Mouse (Mus musculus): ENCODE data around the gene D430041D05Rik. TPM values are rescaled to one million over a fixed set of nuclear protein-coding genes. Genes with fewer than 3 reads are reported as not detected.
A peak's percentile ranks its signal among the peaks of the same experiment; 100 is the strongest.
"Not testable (repeated sequence)": the region's sequence is repeated elsewhere in the genome, so short reads cannot be mapped to it uniquely, and the experiment has no call there.

D430041D05Rik gene
- polyA plus RNA-seq, 1 experiment from 2014 or later, result 0.12 TPM

- peak; percentile 46 for ATAC-seq
- Histone ChIP-seq H3K4me3 (ENCODE audit: low read length) (no peak overlapping the region), H3K4me1 (ENCODE audit: control insufficient read depth, insufficient read depth, low read length) (peaks cover 2% of the 10 kb centered on the region; the same call in 1 of the 2 replicates), H3K36me3 (ENCODE audit: control insufficient read depth, insufficient read depth, low read length) (no peaks in the 10 kb centered on the region), H3K27ac (ENCODE audit: low read length) (no peak overlapping the region), H3K4me2 (ENCODE audit: low read depth, low read length) (no peak overlapping the region), H3K9ac (ENCODE audit: low read depth, low read length) (no peak overlapping the region), H3K27me3 (replicated peaks; ENCODE audit: control insufficient read depth, insufficient read depth, low read length) (no peaks in the 10 kb centered on the region), H3K9me3 (ENCODE audit: control insufficient read depth, low read length) (no peaks in the 10 kb centered on the region)
- 26% methylated on average over 3 of the region's 3 CpGs for whole genome bisulfite sequencing
Observed at GRCm38 (mm10) chr2:104098529-104099230, 312.1 kb downstream of the D430041D05Rik start.

- ATAC-seq; H3K27ac ChIP-seq (ENCODE audit: low read length); H3K9me3 ChIP-seq (ENCODE audit: control insufficient read depth, low read length); H3K4me1 ChIP-seq (ENCODE audit: control insufficient read depth, insufficient read depth, low read length); H3K27me3 ChIP-seq (replicated peaks; ENCODE audit: control insufficient read depth, insufficient read depth, low read length); H3K4me2 ChIP-seq (ENCODE audit: low read depth, low read length); H3K36me3 ChIP-seq (ENCODE audit: control insufficient read depth, insufficient read depth, low read length); H3K9ac ChIP-seq (ENCODE audit: low read depth, low read length); H3K4me3 ChIP-seq (ENCODE audit: low read length): not testable (repeated sequence)
- 94% methylated on average over 4 of the region's 4 CpGs for WGBS
Observed at GRCm38 (mm10) chr2:104097396-104097795, 313.4 kb downstream of the D430041D05Rik start.

- not testable (repeated sequence) for H3K4me1 ChIP-seq (ENCODE audit: control insufficient read depth, insufficient read depth, low read length); H3K27ac ChIP-seq (ENCODE audit: low read length); H3K9me3 ChIP-seq (ENCODE audit: control insufficient read depth, low read length); H3K27me3 ChIP-seq (replicated peaks; ENCODE audit: control insufficient read depth, insufficient read depth, low read length); H3K36me3 ChIP-seq (ENCODE audit: control insufficient read depth, insufficient read depth, low read length); H3K4me3 ChIP-seq (ENCODE audit: low read length); H3K4me2 ChIP-seq (ENCODE audit: low read depth, low read length); ATAC-seq; H3K9ac ChIP-seq (ENCODE audit: low read depth, low read length)
- WGBS, result 92% methylated on average over 1 of the region's 1 CpGs
Observed at GRCm38 (mm10) chr2:104096796-104097195, 314.0 kb downstream of the D430041D05Rik start.

- H3K27me3 ChIP-seq (replicated peaks; ENCODE audit: control insufficient read depth, insufficient read depth, low read length), result no peaks in the 10 kb centered on the region
- H3K27ac ChIP-seq (ENCODE audit: low read length), result peak overlapping the region; percentile 89
- H3K9ac ChIP-seq (ENCODE audit: low read depth, low read length), result peak overlapping the region; percentile 72
- peak overlapping the region; percentile 55 for H3K4me3 ChIP-seq (ENCODE audit: low read length)
- H3K4me1 ChIP-seq (ENCODE audit: control insufficient read depth, insufficient read depth, low read length), result peaks cover 2% of the 10 kb centered on the region; the same call in 1 of the 2 replicates
- no peaks in the 10 kb centered on the region for H3K36me3 ChIP-seq (ENCODE audit: control insufficient read depth, insufficient read depth, low read length)
- H3K4me2 ChIP-seq (ENCODE audit: low read depth, low read length), result peak overlapping the region; percentile 67
- no peaks in the 10 kb centered on the region for H3K9me3 ChIP-seq (ENCODE audit: control insufficient read depth, low read length)
- ATAC-seq, result no peak
- WGBS, result 40% methylated on average over 10 of the region's 10 CpGs
Observed at GRCm38 (mm10) chr2:104096256-104096655, 314.6 kb downstream of the D430041D05Rik start.

GRCm38 (mm10) chr2:104095741-104096213 is 315.0 kb downstream of the D430041D05Rik start, which contains the start of gene Cd59a:
TSS of gene Cd59a (plus strand) at chr2:104095801.
- 5% methylated on average over 15 of the region's 15 CpGs for WGBS
- H3K27me3 ChIP-seq (replicated peaks; ENCODE audit: control insufficient read depth, insufficient read depth, low read length), result no peaks in the 10 kb centered on the region
- H3K9me3 ChIP-seq (ENCODE audit: control insufficient read depth, low read length), result no peaks in the 10 kb centered on the region
- ATAC-seq, result peak; percentile 95
- H3K4me1 ChIP-seq (ENCODE audit: control insufficient read depth, insufficient read depth, low read length), result peaks cover 2% of the 10 kb centered on the region; the same call in 1 of the 2 replicates
- H3K36me3 ChIP-seq (ENCODE audit: control insufficient read depth, insufficient read depth, low read length), result no peaks in the 10 kb centered on the region
- H3K9ac ChIP-seq (ENCODE audit: low read depth, low read length), result peak within 1 kb of the TSS; percentile 72
- H3K4me2 ChIP-seq (ENCODE audit: low read depth, low read length), result peak within 1 kb of the TSS; percentile 67
- H3K27ac ChIP-seq (ENCODE audit: low read length), result peak within 1 kb of the TSS; percentile 89
- peak within 1 kb of the TSS; percentile 55 for H3K4me3 ChIP-seq (ENCODE audit: low read length)

- WGBS, result 65% methylated on average over 2 of the region's 2 CpGs
- ATAC-seq, result no peak
- H3K27ac ChIP-seq (ENCODE audit: low read length), result no peak overlapping the region
Observed at GRCm38 (mm10) chr2:104093305-104093704, 317.5 kb downstream of the D430041D05Rik start.

More at GRCm38 (mm10) chr2:104093305-104093704, 317.5 kb downstream of the D430041D05Rik start:
- H3K9me3 ChIP-seq (ENCODE audit: control insufficient read depth, low read length), result no peaks in the 10 kb centered on the region
- no peaks in the 10 kb centered on the region for H3K4me1 ChIP-seq (ENCODE audit: control insufficient read depth, insufficient read depth, low read length)
- no peak overlapping the region for H3K4me2 ChIP-seq (ENCODE audit: low read depth, low read length)
- no peak overlapping the region for H3K4me3 ChIP-seq (ENCODE audit: low read length)
- H3K36me3 ChIP-seq (ENCODE audit: control insufficient read depth, insufficient read depth, low read length), result no peaks in the 10 kb centered on the region
- no peaks in the 10 kb centered on the region for H3K27me3 ChIP-seq (replicated peaks; ENCODE audit: control insufficient read depth, insufficient read depth, low read length)
- no peak overlapping the region for H3K9ac ChIP-seq (ENCODE audit: low read depth, low read length)

MicroRNAs encoded within 50 kb of the gene (microRNA counts, 519-probe panel; counts per million panel counts)
- microRNA mmu-miR-1902, result 928 counts per million, percentile 2 among the panel's probes with 10 or more counts

Small RNAs within 50 kb of the gene (microRNA-seq; reads per million reads assigned to microRNA genes)
- not detected for gene Mir1902

Other genes with a start within 250 kb of the D430041D05Rik start
- 7.6 and 9.7 TPM in 2 replicates for gene Hipk3, start 83.4 kb upstream of the D430041D05Rik start, polyA plus RNA-seq (2015; fragmentation: Nextera tagmentation; extraction: Ambion mirVana)
- 43.4 and 49.1 TPM in 2 replicates for gene Cstf3, start 179.5 kb upstream of the D430041D05Rik start, polyA plus RNA-seq (2015; fragmentation: Nextera tagmentation; extraction: Ambion mirVana)